Mouse (Mus musculus) liver, adult 2 months (tissue): ENCODE results near the gene Gstt4.

Experiments used
- CTCF ChIP-seq: fragments of 200-500 bp; IDR thresholded peaks from 2 replicates; pipeline ENCODE4 v1.5.1; 2011; ENCODE audit warnings: low read depth, low read length, control low read depth
- POLR2A ChIP-seq: fragments of 200-500 bp; IDR thresholded peaks from 2 replicates; pipeline ENCODE4 v1.6.1; 2011; ENCODE audit warnings: low read length, control low read depth; ENCODE audit not compliant: insufficient read depth; ENCODE audit errors: extremely low read depth

DNA sequence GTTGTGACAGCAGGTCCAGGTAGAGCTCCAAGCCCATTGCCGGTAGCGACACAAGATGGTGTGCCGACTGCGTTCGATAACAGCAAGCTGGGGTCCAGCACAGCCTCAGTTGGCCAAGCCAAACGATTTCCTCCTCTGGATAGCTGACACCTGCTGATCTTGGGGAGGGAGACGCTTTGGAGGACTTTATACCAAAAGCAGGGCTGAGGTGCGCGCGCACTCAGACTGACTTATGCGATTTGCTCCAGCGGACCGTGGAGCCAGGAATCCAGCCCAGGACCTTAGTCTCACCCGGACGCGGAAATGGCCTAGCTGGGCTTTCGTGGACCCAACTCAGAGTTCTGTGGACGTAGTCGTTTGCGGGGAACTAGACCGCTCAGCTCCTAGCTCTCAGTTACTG lies 11.9 kb upstream of the Gstt4 start:
- TF ChIP-seq CTCF (no peak), POLR2A (peak; percentile 57; the same call in 1 of the 2 replicates)
